Mouse (Mus musculus) intestine, embryonic 15.5 days (tissue): Measurements from ENCODE around the gene Mrpl51. TPM values are rescaled to one million over a fixed set of nuclear protein-coding genes. Genes with fewer than 3 reads are reported as not detected.

Experiments
- ATAC-seq: fragments of 200-750 bp; cut with Nextera tagmentation; 2 replicates; pipeline ENCODE4 v1.8.0; 2017; ENCODE audit warnings: moderate TSS enrichment, moderate library complexity
- H3K27ac ChIP-seq: fragments of 300-500 bp; sonication (generic); 2 replicates; pipeline ENCODE4 v1.5.1; 2015; ENCODE audit warnings: mild to moderate bottlenecking, inconsistent platforms
- H3K27me3 ChIP-seq: fragments of 300-500 bp; sonication (generic); replicated peaks from 2 replicates; pipeline ENCODE4 v1.6.1; 2015; ENCODE audit warnings: inconsistent platforms
- H3K36me3 ChIP-seq: fragments of 300-500 bp; sonication (generic); 2 replicates; pipeline ENCODE4 v1.6.1; 2015; ENCODE audit warnings: inconsistent platforms
- H3K4me1 ChIP-seq: fragments of 300-500 bp; sonication (generic); replicated peaks from 2 replicates; pipeline ENCODE4 v1.6.1; 2015; ENCODE audit warnings: inconsistent platforms
- H3K4me2 ChIP-seq: fragments of 300-500 bp; sonication (generic); replicated peaks from 2 replicates; pipeline ENCODE4 v1.6.1; 2015; ENCODE audit warnings: mild to moderate bottlenecking, inconsistent platforms
- H3K4me3 ChIP-seq: fragments of 300-500 bp; sonication (generic); replicated peaks from 2 replicates; pipeline ENCODE4 v1.5.1; 2015; ENCODE audit warnings: inconsistent platforms
- H3K9ac ChIP-seq: fragments of 300-500 bp; sonication (generic); 2 replicates; pipeline ENCODE4 v1.6.1; 2015; ENCODE audit warnings: inconsistent platforms
- H3K9me3 ChIP-seq: fragments of 300-500 bp; sonication (generic); 2 replicates; pipeline ENCODE4 v1.6.1; 2016; ENCODE audit warnings: inconsistent platforms
- WGBS: fragments of 180-500 bp; shearing (Covaris S2); methylation state at CpG from one replicate; pipeline ENCODE4 v1.1.7; 2015; 5-methylcytosine and 5-hydroxymethylcytosine counted together
- polyA plus RNA-seq: library from polyadenylated mRNA; unstranded; fragments of >200 nt; fragmentation: Nextera tagmentation; extraction: Ambion mirVana; gene quantifications from 2 replicates; pipeline ENCODE4 v1.2.1, GENCODE M21; 2015

The Mrpl51 gene
- polyA plus RNA-seq, 1 experiment from 2014 or later: 267 TPM

- Histone ChIP-seq H3K4me1 (peaks cover 16% of the 10 kb centered on the region), H3K9ac (no peak overlapping the region), H3K36me3 (no peaks in the 10 kb centered on the region), H3K4me3 (no peak overlapping the region), H3K9me3 (no peaks in the 10 kb centered on the region), H3K27me3 (no peaks in the 10 kb centered on the region), H3K4me2 (peak overlapping the region; percentile 97; the same call in 1 of the 2 replicates), H3K27ac (no peak overlapping the region)
- no peak for ATAC-seq
- 73% methylated on average over 9 of the region's 9 CpGs for WGBS
These were observed 39.0 kb downstream of the Mrpl51 start for GRCm38 (mm10) chr6:125230571-125230970.

GRCm38 (mm10) chr6:125231117-125232044 lies 39.8 kb downstream of the Mrpl51 start, which contains the start of gene Tapbpl:
Gene Tapbpl, minus strand, starts transcription at chr6:125231860.
- peak within 1 kb of the TSS; percentile 97 for H3K4me2 ChIP-seq
- H3K9me3 ChIP-seq: no peaks in the 10 kb centered on the region
- WGBS: 5% methylated on average over 16 of the region's 16 CpGs
- H3K27ac ChIP-seq: peak within 1 kb of the TSS; percentile 89
- H3K4me1 ChIP-seq: peaks cover 16% of the 10 kb centered on the region
- H3K4me3 ChIP-seq: peak within 1 kb of the TSS; percentile 56
- ATAC-seq: peak; percentile 81
- H3K9ac ChIP-seq: peak within 1 kb of the TSS; percentile 83
- H3K36me3 ChIP-seq: no peaks in the 10 kb centered on the region
- no peaks in the 10 kb centered on the region for H3K27me3 ChIP-seq

- Histone ChIP-seq H3K4me1 (peaks cover 16% of the 10 kb centered on the region), H3K27ac (peak overlapping the region; percentile 89; the same call in 1 of the 2 replicates), H3K27me3 (no peaks in the 10 kb centered on the region), H3K9ac (peak overlapping the region; percentile 83), H3K36me3 (no peaks in the 10 kb centered on the region), H3K4me3 (peak overlapping the region; percentile 56), H3K9me3 (no peaks in the 10 kb centered on the region), H3K4me2 (peak overlapping the region; percentile 97)
- 44% methylated on average over 4 of the region's 4 CpGs for WGBS
- peak; percentile 32 for ATAC-seq
These were observed 40.4 kb downstream of the Mrpl51 start for GRCm38 (mm10) chr6:125232045-125232437.

- H3K27me3 ChIP-seq: no peaks in the 10 kb centered on the region
- ATAC-seq: no peak
- WGBS: 73% methylated on average over 6 of the region's 6 CpGs
- H3K36me3 ChIP-seq: no peaks in the 10 kb centered on the region
- no peak overlapping the region for H3K27ac ChIP-seq
- H3K9me3 ChIP-seq: no peaks in the 10 kb centered on the region
- H3K9ac ChIP-seq: no peak overlapping the region
- peaks cover 16% of the 10 kb centered on the region for H3K4me1 ChIP-seq
- no peak overlapping the region for H3K4me3 ChIP-seq
- H3K4me2 ChIP-seq: peak overlapping the region; percentile 97; the same call in 1 of the 2 replicates
These were observed 40.9 kb downstream of the Mrpl51 start for GRCm38 (mm10) chr6:125232516-125232915.

- Histone ChIP-seq H3K36me3 (no peaks in the 10 kb centered on the region), H3K27me3 (no peaks in the 10 kb centered on the region), H3K4me2 (no peak overlapping the region), H3K9ac (no peak overlapping the region), H3K9me3 (no peaks in the 10 kb centered on the region), H3K4me3 (no peak overlapping the region), H3K4me1 (peaks cover 16% of the 10 kb centered on the region), H3K27ac (no peak overlapping the region)
- 47% methylated on average over 7 of the region's 7 CpGs for WGBS
- ATAC-seq: no peak
These were observed 42.4 kb downstream of the Mrpl51 start for GRCm38 (mm10) chr6:125233816-125234519.

- Histone ChIP-seq H3K9ac (no peak overlapping the region), H3K9me3 (no peaks in the 10 kb centered on the region), H3K4me2 (no peak overlapping the region), H3K27me3 (no peaks in the 10 kb centered on the region), H3K4me3 (no peak overlapping the region), H3K4me1 (peaks cover 16% of the 10 kb centered on the region), H3K27ac (no peak overlapping the region), H3K36me3 (no peaks in the 10 kb centered on the region)
- 38% methylated on average over 5 of the region's 5 CpGs for WGBS
- no peak for ATAC-seq
These were observed 42.9 kb downstream of the Mrpl51 start for GRCm38 (mm10) chr6:125234520-125234828.

GRCm38 (mm10) chr6:125236341-125236740 lies 44.7 kb downstream of the Mrpl51 start:
- no peak for ATAC-seq
- Histone ChIP-seq H3K4me2 (no peak overlapping the region), H3K27ac (no peak overlapping the region), H3K27me3 (no peaks in the 10 kb centered on the region), H3K4me1 (peaks cover 8% of the 10 kb centered on the region; the same call in 1 of the 2 replicates), H3K9me3 (no peaks in the 10 kb centered on the region), H3K4me3 (no peak overlapping the region), H3K9ac (no peak overlapping the region), H3K36me3 (no peaks in the 10 kb centered on the region)
- 77% methylated on average over 6 of the region's 6 CpGs for WGBS

GRCm38 (mm10) chr6:125236782-125237181 lies 45.2 kb downstream of the Mrpl51 start, which contains the start of gene Cd27:
Gene Cd27, minus strand, starts transcription at chr6:125237010.
- WGBS: 65% methylated on average over 6 of the region's 6 CpGs
- H3K9me3 ChIP-seq: no peaks in the 10 kb centered on the region
- no peaks in the 10 kb centered on the region for H3K36me3 ChIP-seq
- no peak for ATAC-seq
- H3K4me3 ChIP-seq: no peak within 1 kb of the TSS
- H3K4me1 ChIP-seq: peaks cover 7% of the 10 kb centered on the region; the same call in 1 of the 2 replicates
- H3K27ac ChIP-seq: no peak within 1 kb of the TSS
- H3K4me2 ChIP-seq: no peak within 1 kb of the TSS
- H3K27me3 ChIP-seq: no peaks in the 10 kb centered on the region
- H3K9ac ChIP-seq: no peak within 1 kb of the TSS

GRCm38 (mm10) chr6:125237421-125237820 lies 45.8 kb downstream of the Mrpl51 start:
- no peak for ATAC-seq
- no peak overlapping the region for H3K4me2 ChIP-seq
- no peak overlapping the region for H3K9ac ChIP-seq
- no peak overlapping the region for H3K4me3 ChIP-seq
- no peaks in the 10 kb centered on the region for H3K27me3 ChIP-seq
- H3K27ac ChIP-seq: no peak overlapping the region
- H3K36me3 ChIP-seq: no peaks in the 10 kb centered on the region
- no peaks in the 10 kb centered on the region for H3K9me3 ChIP-seq
- peaks cover 4% of the 10 kb centered on the region; the same call in 1 of the 2 replicates for H3K4me1 ChIP-seq
- WGBS: 83% methylated on average over 4 of the region's 4 CpGs

- 47% methylated on average over 6 of the region's 6 CpGs for WGBS
- Histone ChIP-seq H3K4me1 (peaks cover 4% of the 10 kb centered on the region; the same call in 1 of the 2 replicates), H3K36me3 (no peaks in the 10 kb centered on the region), H3K9ac (no peak overlapping the region), H3K27me3 (no peaks in the 10 kb centered on the region), H3K4me2 (no peak overlapping the region), H3K27ac (no peak overlapping the region), H3K4me3 (no peak overlapping the region), H3K9me3 (no peaks in the 10 kb centered on the region)
- ATAC-seq: no peak
These were observed 46.8 kb downstream of the Mrpl51 start for GRCm38 (mm10) chr6:125238396-125238795.

GRCm38 (mm10) chr6:125239547-125239946 lies 47.9 kb downstream of the Mrpl51 start:
- no peak for ATAC-seq
- no peak overlapping the region for H3K27ac ChIP-seq
- H3K9me3 ChIP-seq: no peaks in the 10 kb centered on the region
- 88% methylated on average over 5 of the region's 5 CpGs for WGBS
- no peaks in the 10 kb centered on the region for H3K27me3 ChIP-seq
- H3K4me2 ChIP-seq: no peak overlapping the region
- H3K36me3 ChIP-seq: no peaks in the 10 kb centered on the region
- H3K4me1 ChIP-seq: no peaks in the 10 kb centered on the region; the same call in 1 of the 2 replicates
- H3K4me3 ChIP-seq: no peak overlapping the region
- H3K9ac ChIP-seq: no peak overlapping the region

- Histone ChIP-seq H3K36me3 (no peaks in the 10 kb centered on the region), H3K27me3 (no peaks in the 10 kb centered on the region), H3K27ac (no peak overlapping the region), H3K9ac (no peak overlapping the region), H3K4me2 (no peak overlapping the region), H3K4me3 (no peak overlapping the region), H3K4me1 (no peaks in the 10 kb centered on the region), H3K9me3 (no peaks in the 10 kb centered on the region)
- WGBS: 71% methylated on average over 5 of the region's 5 CpGs
- ATAC-seq: no peak
These were observed 49.0 kb downstream of the Mrpl51 start for GRCm38 (mm10) chr6:125240617-125241016.
